Mouse (Mus musculus): ENCODE data around the gene Onecut1.

Gene Onecut1

DNA sequence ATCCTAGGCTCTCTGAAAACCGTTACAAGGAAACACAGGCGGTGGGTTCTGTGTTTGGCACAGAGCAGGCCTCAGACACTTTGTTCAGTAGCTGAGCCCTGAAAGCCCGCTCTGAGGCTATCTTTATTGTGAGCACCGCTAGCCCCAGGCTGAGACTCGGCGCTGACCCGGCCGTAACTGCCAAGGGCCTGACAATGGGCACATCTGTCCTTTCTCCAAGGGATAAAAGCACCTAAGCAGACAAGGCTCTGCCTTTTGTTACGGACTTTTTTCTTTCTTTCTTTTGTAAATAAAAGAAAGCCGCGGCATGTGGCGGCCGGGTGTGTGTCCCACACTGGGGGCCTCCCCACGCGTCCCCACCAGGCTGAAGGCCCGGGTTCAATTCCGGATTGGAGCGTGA lies 1.3 kb upstream of the Onecut1 start:
- DNase-seq (ENCODE audit: low read depth, low spot score) = no peak

- no peak for DNase-seq (ENCODE audit: low read depth, low spot score)
Measured at GRCm38 (mm10) chr9:74862096-74862780, 517 bp downstream of the Onecut1 start.

GRCm38 (mm10) chr9:74862783-74863654 lies 1.3 kb downstream of the Onecut1 start:
- no peak for DNase-seq (ENCODE audit: low read depth, low spot score)

DNA sequence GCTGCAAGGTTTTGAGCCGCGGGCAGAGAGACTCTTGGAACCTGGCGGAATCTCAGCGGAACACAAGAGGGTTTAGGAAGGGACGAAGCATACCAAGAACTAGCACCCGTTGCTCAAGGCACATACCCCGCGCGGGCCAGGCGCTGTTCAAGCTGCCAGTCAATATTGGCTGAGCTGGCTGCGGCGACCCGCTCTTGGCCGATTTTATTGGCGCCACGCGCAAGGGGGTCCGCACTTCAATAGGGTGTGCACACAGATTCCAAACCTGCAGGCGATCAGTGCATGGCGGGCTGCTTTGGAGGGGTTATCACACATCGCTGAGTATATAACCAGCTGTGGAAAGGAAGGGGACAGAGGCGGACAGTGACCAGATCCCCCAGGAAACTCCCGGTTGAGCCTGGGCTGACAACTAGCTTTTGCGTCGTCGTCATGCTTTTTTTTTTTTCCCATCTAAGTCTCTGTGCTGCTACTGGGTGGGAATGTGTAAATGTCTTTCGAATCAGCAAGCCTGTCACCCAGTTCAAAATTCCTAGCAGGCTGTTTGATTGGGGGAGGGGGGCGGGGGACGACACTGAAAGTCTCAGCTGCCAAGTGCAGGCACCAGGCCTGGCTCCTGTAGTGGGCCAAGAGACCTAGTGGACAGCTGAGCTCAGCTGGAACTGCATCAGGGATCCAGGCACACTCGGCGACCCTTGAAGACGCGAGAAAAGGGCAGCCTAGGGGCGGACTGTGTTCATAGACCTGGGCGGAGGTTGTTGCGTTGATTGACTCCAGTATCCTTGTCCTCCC lies 2.1 kb downstream of the Onecut1 start:
- no peak for DNase-seq (ENCODE audit: low read depth, low spot score)

GRCm38 (mm10) chr9:74864471-74864870 lies 2.8 kb downstream of the Onecut1 start:
- no peak for DNase-seq (ENCODE audit: low read depth, low spot score)

GRCm38 (mm10) chr9:74866596-74867313 lies 5.0 kb downstream of the Onecut1 start:
- DNase-seq (ENCODE audit: low read depth, low spot score) = no peak

DNA sequence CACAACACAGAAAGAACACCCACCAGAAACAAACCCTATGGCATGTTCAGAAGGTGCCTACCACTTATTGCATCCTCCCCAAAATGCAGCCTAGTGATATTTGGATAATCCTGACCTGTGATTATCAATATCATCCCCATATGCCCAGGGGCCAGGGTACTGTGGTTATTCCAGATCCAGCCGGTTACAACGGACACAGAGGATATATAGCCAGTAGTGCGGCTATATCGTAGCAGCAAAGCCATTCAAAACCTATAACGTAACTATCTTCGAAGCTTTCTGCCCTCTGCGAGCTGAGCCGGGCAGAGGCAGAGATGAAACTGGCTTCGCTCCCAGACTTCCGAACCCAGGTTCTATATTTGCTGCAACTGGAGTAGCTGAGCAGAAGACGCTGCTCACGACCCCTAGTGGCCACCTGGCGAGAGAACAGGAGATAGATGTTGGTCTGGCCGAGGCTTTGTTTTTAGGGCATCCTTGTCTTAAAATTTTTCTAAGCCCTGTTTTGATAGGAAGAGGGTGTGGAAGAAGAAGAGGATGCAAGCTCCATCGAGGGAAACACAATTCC lies 6.0 kb downstream of the Onecut1 start:
- no peak for DNase-seq (ENCODE audit: low read depth, low spot score)

DNA sequence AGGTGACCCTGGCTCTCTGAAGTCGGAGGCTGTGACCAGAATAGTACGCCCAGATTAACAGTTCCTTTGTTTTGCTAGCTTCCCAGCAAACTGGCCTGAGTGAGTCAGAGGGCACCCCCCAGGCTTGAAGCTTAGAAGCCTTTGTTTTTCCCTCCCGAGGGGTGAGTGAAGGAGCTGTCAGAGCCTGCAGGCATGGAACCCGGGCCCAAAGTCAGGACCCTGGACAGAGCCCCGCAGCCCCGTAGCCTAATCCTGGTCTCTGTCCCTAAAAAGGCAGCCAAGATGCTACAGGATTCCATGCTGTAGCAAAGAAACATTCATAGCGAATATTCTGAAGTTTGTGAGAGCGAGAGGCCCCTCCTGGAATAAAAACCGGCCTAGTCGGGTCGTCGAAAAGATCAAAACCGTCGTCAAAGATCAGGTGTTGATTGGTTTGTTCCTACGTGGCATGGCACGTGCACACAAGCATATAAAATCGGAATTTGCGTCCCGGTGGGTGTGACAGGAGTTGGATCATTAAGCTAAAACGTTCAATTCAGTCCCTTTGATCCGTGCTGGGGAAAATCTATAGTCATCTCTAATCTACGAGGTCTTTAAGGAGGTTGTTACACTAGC lies 6.7 kb downstream of the Onecut1 start:
- DNase-seq (ENCODE audit: low read depth, low spot score) = no peak

DNA sequence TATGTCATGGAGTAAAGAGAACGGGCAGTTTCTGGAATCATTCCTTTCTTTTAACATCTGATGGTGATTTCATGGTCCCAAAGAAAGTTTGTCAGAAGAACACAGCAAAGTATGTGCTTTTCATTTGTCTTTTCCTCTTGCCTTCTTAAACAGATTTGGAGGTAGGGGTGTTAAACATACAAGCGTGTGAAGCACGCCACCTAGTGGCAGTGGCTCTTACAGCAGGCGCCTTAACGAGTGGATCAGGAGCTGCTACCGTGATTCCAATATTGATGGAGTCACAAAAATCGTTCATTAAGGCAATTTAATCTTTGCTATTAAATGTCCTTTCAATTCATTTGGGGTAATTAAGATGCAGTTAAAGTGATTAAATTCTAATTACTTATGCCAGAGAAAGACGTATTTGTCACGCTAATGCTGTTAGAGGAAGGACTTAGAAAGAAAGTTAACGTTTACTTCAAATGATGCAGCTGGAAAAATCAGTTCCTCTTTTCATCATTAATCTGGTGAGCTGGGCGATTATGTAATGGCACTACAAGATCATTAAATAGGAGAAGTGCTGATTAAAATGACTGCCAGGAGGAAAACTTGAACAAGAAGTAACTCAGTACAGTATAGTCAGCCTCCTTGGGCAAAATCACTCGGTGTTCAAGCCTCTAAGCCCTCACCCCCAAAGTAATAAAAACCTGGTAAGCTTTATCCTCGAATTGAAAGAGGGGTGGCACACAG lies 9.4 kb downstream of the Onecut1 start:
- peak; percentile 66 for DNase-seq (ENCODE audit: low read depth, low spot score)

- DNase-seq (ENCODE audit: low read depth, low spot score) = no peak
Measured at GRCm38 (mm10) chr9:74876328-74876727, 14.6 kb downstream of the Onecut1 start.

DNA sequence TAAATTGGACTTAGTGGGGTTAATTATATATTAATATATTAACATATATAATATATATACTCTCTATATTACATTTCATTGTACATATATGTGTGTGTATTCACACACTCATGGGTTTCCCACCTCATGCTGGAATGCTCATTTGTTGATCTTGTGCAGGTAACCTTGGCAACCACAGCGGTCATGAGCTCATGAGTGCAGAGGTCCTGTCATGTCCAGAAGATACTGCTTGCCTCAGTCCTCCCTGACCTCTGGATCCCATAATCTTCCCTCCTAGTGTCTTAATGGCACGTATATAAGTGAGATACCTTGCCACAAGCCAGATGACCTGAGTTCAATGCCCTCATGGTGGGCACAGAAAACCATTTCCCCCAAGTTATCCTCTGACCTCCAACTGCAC lies 16.0 kb downstream of the Onecut1 start:
- no peak for DNase-seq (ENCODE audit: low read depth, low spot score)

DNA sequence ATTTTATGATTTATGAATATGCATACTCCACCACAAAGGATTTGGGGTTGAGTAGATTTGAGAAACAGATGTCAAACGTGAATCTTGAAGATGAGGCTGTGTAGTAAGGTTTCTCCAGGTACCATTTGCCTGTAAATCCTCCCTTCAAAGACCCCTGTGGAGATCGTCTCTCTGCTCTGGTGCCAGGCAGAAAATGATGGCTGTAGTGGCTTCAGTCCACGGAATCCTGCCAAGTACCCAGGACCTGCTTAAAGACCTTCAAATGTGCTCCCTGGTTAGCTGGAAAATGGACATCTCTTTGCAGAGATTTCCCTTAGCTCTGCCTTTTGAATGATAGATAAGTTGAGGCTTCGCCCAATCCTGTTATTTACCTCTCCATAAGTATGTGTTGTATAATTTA lies 26.1 kb downstream of the Onecut1 start:
- DNase-seq (ENCODE audit: low read depth, low spot score) = no peak

- no peak for DNase-seq (ENCODE audit: low read depth, low spot score)
Measured at GRCm38 (mm10) chr9:74896742-74897141, 35.0 kb downstream of the Onecut1 start.

- no peak for DNase-seq (ENCODE audit: low read depth, low spot score)
Measured at GRCm38 (mm10) chr9:74897375-74897982, 35.8 kb downstream of the Onecut1 start.

- DNase-seq (ENCODE audit: low read depth, low spot score) = no peak
Measured at GRCm38 (mm10) chr9:74900141-74900540, 38.4 kb downstream of the Onecut1 start.

DNA sequence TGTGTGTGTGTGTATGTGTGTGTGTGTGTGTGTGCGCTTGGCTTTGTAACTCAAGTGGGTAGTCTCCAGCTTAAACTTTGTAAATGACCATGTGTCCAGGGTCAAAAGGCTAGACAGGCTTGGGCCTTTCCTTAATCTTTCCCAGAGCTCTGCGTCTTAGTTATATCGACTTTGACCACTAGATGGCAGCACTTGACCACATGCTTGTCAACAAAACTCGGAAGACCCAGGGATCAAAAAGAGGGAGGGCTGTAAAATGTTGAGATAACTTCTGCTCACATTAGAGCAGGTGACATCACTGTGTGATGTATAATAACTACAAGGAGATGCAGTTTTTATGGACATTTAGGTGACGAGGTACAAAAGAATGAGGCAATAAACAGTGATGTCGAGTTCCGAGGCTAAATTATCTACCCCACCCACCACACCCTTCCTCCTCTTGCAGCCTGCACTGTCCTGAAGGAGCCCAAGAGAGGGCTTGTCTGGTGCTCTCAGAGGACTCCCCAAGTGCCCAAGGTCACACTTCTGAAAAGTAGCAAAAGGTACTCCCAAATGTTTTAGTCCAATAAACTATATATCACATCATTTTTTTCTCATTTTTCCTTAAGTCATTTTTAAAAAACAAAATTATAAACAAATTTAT lies 43.3 kb downstream of the Onecut1 start:
- peak; percentile 85 for DNase-seq (ENCODE audit: low read depth, low spot score)

DNA sequence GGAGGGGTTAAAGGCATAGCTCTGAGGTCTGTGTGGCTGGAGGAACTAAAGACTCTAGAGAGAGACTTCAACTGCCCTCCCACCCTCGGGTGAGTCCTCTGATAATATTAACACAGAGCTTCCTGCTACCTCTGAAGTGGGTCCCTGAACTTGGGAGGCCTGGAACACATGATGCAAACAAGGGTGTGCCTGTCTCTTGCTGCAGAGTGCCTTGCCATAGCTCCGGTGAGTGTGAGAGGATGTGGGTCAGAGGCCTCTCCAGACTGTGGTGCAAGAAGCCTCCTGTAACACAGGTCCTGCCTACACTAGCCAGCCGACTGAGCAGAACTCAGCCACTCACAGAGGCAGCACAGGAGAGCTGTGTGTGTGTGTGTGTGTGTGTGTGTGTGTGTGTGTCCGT lies 45.2 kb downstream of the Onecut1 start:
- no peak for DNase-seq (ENCODE audit: low read depth, low spot score)

- DNase-seq (ENCODE audit: low read depth, low spot score) = no peak
Measured at GRCm38 (mm10) chr9:74909245-74909644, 47.5 kb downstream of the Onecut1 start.

GRCm38 (mm10) chr9:74910226-74910759 lies 48.6 kb downstream of the Onecut1 start:
- DNase-seq (ENCODE audit: low read depth, low spot score) = no peak

All from retina, postnatal 7 days (tissue).